Mouse (Mus musculus) liver, embryonic 12.5 days (tissue): ENCODE measurements at regions not wholly inside any gene's neighbourhood (a gene's known extent, or its start where the extent isn't known, plus 50 kb on each side); places are given as distances from the start of the nearest gene placed in this dataset.
A peak's percentile ranks its signal among the peaks of the same experiment; 100 is the strongest.
"Not testable (repeated sequence)": the region's sequence is repeated elsewhere in the genome, so short reads cannot be mapped to it uniquely, and the experiment has no call there.

ENCODE experiments used
- ATAC-seq: fragments of 200-750 bp; cut with Nextera tagmentation; 2 replicates; pipeline ENCODE4 v1.8.0; 2017; ENCODE audit warnings: moderate number of reproducible peaks, mild to moderate bottlenecking, moderate library complexity
- H3K27ac ChIP-seq: fragments of 300-500 bp; sonication (generic); 2 replicates; pipeline ENCODE4 v1.5.1; 2016; ENCODE audit warnings: mild to moderate bottlenecking
- H3K27me3 ChIP-seq: fragments of 300-500 bp; sonication (generic); replicated peaks from 2 replicates; pipeline ENCODE4 v1.6.1; 2016; ENCODE audit warnings: mild to moderate bottlenecking, moderate library complexity
- H3K36me3 ChIP-seq: fragments of 300-500 bp; sonication (generic); 2 replicates; pipeline ENCODE4 v1.6.1; 2016; ENCODE audit warnings: mild to moderate bottlenecking, moderate library complexity
- H3K4me1 ChIP-seq: fragments of 300-500 bp; sonication (generic); 2 replicates; pipeline ENCODE4 v1.6.1; 2016
- H3K4me2 ChIP-seq: fragments of 300-500 bp; sonication (generic); 2 replicates; pipeline ENCODE4 v1.6.1; 2016; ENCODE audit warnings: mild to moderate bottlenecking, moderate library complexity
- H3K4me3 ChIP-seq: fragments of 300-500 bp; sonication (generic); 2 replicates; pipeline ENCODE4 v1.5.1; 2016; ENCODE audit warnings: mild to moderate bottlenecking, moderate library complexity
- H3K9ac ChIP-seq: fragments of 300-500 bp; sonication (generic); 2 replicates; pipeline ENCODE4 v1.6.1; 2016; ENCODE audit warnings: mild to moderate bottlenecking, moderate library complexity
- H3K9me3 ChIP-seq: fragments of 300-500 bp; sonication (generic); replicated peaks from 2 replicates; pipeline ENCODE4 v1.6.1; 2016; ENCODE audit warnings: mild to moderate bottlenecking, moderate library complexity
- WGBS: fragments of 180-500 bp; shearing (Covaris S2); methylation state at CpG from one replicate; pipeline ENCODE4 v1.1.7; 2016; ENCODE audit not compliant: insufficient replicate concordance; 5-methylcytosine and 5-hydroxymethylcytosine counted together

GRCm38 (mm10) chr7:60293556-60293955 is 153.5 kb upstream of the Snrpn start:
- Histone ChIP-seq H3K36me3 (no peaks in the 10 kb centered on the region), H3K4me2 (no peak overlapping the region), H3K27ac (no peak overlapping the region), H3K4me3 (no peak overlapping the region), H3K27me3 (no peaks in the 10 kb centered on the region), H3K9ac (no peak overlapping the region), H3K9me3 (no peaks in the 10 kb centered on the region), H3K4me1 (no peaks in the 10 kb centered on the region)
- WGBS, result 78% methylated on average over 9 of the region's 9 CpGs
- no peak for ATAC-seq

DNA sequence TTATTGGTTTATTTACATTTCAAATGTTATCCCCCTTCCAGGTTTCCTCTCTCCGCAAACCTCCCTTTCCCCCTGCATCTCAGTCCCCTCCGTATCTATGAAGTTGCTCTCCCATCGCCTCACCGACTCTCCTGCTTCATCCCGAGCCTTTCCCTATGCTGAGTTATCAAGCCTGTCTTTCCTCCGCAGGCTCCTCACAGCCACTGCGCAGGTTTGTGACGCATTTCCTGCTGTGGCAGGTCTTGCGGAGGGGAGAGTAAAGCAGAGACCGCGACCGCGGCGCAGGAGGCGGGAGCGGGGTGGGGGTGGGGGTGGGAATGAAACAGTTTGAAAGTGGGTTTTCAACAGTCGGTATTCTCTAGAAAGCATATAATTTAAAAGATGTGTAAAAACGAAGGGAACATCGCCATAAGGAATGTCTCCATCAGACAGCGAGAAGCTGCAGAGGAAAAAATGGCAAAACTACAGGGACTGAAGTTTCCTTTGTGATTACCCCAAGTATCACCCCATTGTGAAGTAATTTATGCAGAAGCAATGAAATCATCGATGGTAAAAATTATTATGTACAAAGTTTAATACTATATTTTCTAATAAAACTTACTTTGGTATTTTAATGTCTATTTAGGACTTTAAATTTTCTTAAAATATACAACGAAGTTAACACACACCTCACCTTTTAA is 104.3 kb upstream of the Snrpn start:
- not testable (repeated sequence) for H3K36me3 ChIP-seq, H3K9ac ChIP-seq, H3K27me3 ChIP-seq, H3K9me3 ChIP-seq, H3K27ac ChIP-seq, H3K4me1 ChIP-seq
- WGBS, result 13% methylated on average over 22 of the region's 22 CpGs
- H3K4me2 ChIP-seq, result peak overlapping the region; percentile 58
- H3K4me3 ChIP-seq, result peak overlapping the region; percentile 53
- peak; percentile 95 for ATAC-seq

- 21% methylated on average over 11 of the region's 11 CpGs for WGBS
- peak; percentile 80 for ATAC-seq
Observed at GRCm38 (mm10) chr7:60243746-60244145, 103.7 kb upstream of the Snrpn start.

GRCm38 (mm10) chr7:60238595-60239195 is 98.7 kb upstream of the Snrpn start:
- ATAC-seq, result not testable (repeated sequence)

More at GRCm38 (mm10) chr7:60243746-60244145, 103.7 kb upstream of the Snrpn start:
- not testable (repeated sequence) for H3K4me1 ChIP-seq, H3K27me3 ChIP-seq, H3K9ac ChIP-seq, H3K27ac ChIP-seq, H3K36me3 ChIP-seq, H3K9me3 ChIP-seq
- peak overlapping the region; percentile 58 for H3K4me2 ChIP-seq
- peak overlapping the region; percentile 53 for H3K4me3 ChIP-seq

GRCm38 (mm10) chr7:60216358-60217273 is 76.6 kb upstream of the Snrpn start:
- not testable (repeated sequence) for H3K27ac ChIP-seq, H3K27me3 ChIP-seq, H3K4me2 ChIP-seq, H3K4me3 ChIP-seq, H3K4me1 ChIP-seq, H3K9ac ChIP-seq, H3K36me3 ChIP-seq, H3K9me3 ChIP-seq, ATAC-seq
- 45% methylated on average over 3 of the region's 3 CpGs for WGBS

More at GRCm38 (mm10) chr7:60238595-60239195, 98.7 kb upstream of the Snrpn start:
- not testable (repeated sequence) for H3K4me2 ChIP-seq, H3K9me3 ChIP-seq, H3K36me3 ChIP-seq, H3K4me1 ChIP-seq, H3K27me3 ChIP-seq, H3K9ac ChIP-seq, H3K27ac ChIP-seq, H3K4me3 ChIP-seq
- 5% methylated on average over 4 of the region's 4 CpGs for WGBS
